Comparison of ENCODE assay signal across 8 mouse cellular contexts in the genomic region with DNA sequence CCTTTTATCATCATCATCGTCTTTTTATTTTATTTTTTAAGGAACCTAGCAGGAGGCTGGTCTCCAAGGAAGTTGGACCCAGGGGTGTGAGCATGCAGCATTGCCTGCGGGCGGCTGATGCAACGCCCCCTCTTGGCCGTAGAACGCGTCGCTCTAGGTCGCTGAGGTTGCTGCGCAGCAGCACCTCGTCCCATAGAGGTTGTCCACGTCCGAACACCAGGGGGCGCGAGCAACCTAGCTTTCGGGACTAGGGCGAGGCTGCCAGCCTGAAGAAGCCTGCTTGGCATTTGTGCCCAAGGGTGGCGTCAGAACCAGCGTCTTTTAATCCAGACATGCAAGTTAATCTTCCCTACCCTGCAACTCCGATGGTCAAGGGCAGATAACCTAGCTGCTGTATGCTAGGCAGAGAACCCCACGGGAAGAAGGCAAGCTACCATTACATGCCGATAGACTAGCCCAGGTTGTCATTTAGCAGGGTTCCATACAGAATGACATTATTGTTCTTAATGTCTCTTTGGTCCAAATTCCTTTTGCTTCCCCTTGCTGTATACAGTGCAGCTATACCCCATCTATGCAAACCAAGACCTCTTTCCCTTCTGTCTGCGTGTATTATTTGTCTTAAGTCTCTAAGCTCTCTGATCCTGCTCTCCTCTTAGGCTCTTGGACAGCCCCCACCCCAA. TPM values are rescaled to one million over a fixed set of nuclear protein-coding genes. Genes with fewer than 3 reads are reported as not detected.
DNase-seq lines count a peak whose midpoint lies in the region; ATAC-seq and TF ChIP-seq lines count a peak whose summit lies in the region.

No protein-coding gene starts in this region.

- no peaks in the 10 kb centered on the region for H3K27me3 ChIP-seq in heart, embryonic 11.5 days (ENCODE audit: control insufficient read depth, insufficient read depth, low read length)
- no peaks in the 10 kb centered on the region for H3K27me3 ChIP-seq in kidney, embryonic 15.5 days
- no peaks in the 10 kb centered on the region for H3K27me3 ChIP-seq in limb, embryonic 15.5 days

- H3K4me3 ChIP-seq in heart, embryonic 11.5 days (ENCODE audit: low read depth, low read length): no peak overlapping the region
- 0 out of 2 replicates have a peak overlapping the region, but pooled peaks have one; percentile 7 for H3K4me3 ChIP-seq in kidney, embryonic 15.5 days (replicated peaks)
- no peak overlapping the region for H3K4me3 ChIP-seq in limb, embryonic 15.5 days

- WGBS in heart, embryonic 11.5 days (ENCODE audit: insufficient replicate concordance): 11% methylated on average over 23 of the region's 23 CpGs
- 12% methylated on average over 23 of the region's 23 CpGs for WGBS in kidney, embryonic 15.5 days
- 13% methylated on average over 23 of the region's 23 CpGs for WGBS in limb, embryonic 15.5 days

- H3K9me3 ChIP-seq in heart, embryonic 11.5 days (replicated peaks; ENCODE audit: control insufficient read depth, low read length): no peaks in the 10 kb centered on the region
- H3K9me3 ChIP-seq in kidney, embryonic 15.5 days (replicated peaks): no peaks in the 10 kb centered on the region
- H3K9me3 ChIP-seq in limb, embryonic 15.5 days: no peaks in the 10 kb centered on the region

- peaks cover 20% of the 10 kb centered on the region for H3K4me1 ChIP-seq in heart, embryonic 11.5 days (ENCODE audit: control insufficient read depth, insufficient read depth, low read length)
- peaks cover 21% of the 10 kb centered on the region for H3K4me1 ChIP-seq in kidney, embryonic 15.5 days
- H3K4me1 ChIP-seq in limb, embryonic 15.5 days: peaks cover 25% of the 10 kb centered on the region

- no peak overlapping the region for H3K9ac ChIP-seq in heart, embryonic 11.5 days (ENCODE audit: low read depth, low read length)
- no peak overlapping the region for H3K9ac ChIP-seq in kidney, embryonic 15.5 days
- no peak overlapping the region for H3K9ac ChIP-seq in limb, embryonic 15.5 days

- ATAC-seq in erythroid progenitor cell, adult 5-6 weeks (replicated peaks; ENCODE audit: low FRiP score, poor library complexity, severe bottlenecking): peak; percentile 71; the same call in 1 of the 2 replicates
- no peak; the same call in 1 of the 2 replicates for ATAC-seq in heart, embryonic 11.5 days (replicated peaks; ENCODE audit: insufficient number of reproducible peaks, low FRiP score, low TSS enrichment)
- peak; percentile 66 for ATAC-seq in kidney, embryonic 15.5 days (replicated peaks; ENCODE audit: low FRiP score)
- ATAC-seq in limb, embryonic 15.5 days (ENCODE audit: insufficient number of reproducible peaks, low FRiP score, low TSS enrichment, low read depth): no peak

- peak overlapping the region; percentile 34 for H3K4me2 ChIP-seq in heart, embryonic 11.5 days
- peak overlapping the region; percentile 49 for H3K4me2 ChIP-seq in kidney, embryonic 15.5 days
- H3K4me2 ChIP-seq in limb, embryonic 15.5 days: peak overlapping the region; percentile 32

- peak; percentile 90 for TF ChIP-seq CTCF in brain, embryonic 14.5 days (IDR thresholded peaks at IDR 0.05; ENCODE audit: borderline replicate concordance, extremely low read depth, insufficient read depth, insufficient read length)

- no peaks in the 10 kb centered on the region for H3K36me3 ChIP-seq in heart, embryonic 11.5 days (ENCODE audit: control insufficient read depth, insufficient read depth, low read length)
- no peaks in the 10 kb centered on the region for H3K36me3 ChIP-seq in kidney, embryonic 15.5 days
- no peaks in the 10 kb centered on the region for H3K36me3 ChIP-seq in limb, embryonic 15.5 days

- TF ChIP-seq POLR2A in brain, embryonic 14.5 days (IDR thresholded peaks at IDR 0.05; ENCODE audit: borderline replicate concordance, extremely low read depth, insufficient read depth, insufficient read length, poor library complexity, severe bottlenecking): no peak

- peak; percentile 78 for DNase-seq in CD4-positive helper T cell, adult 2 months (ENCODE audit: low read depth, low spot score)
- DNase-seq in brain, embryonic 14.5 days (ENCODE audit: low read depth): peak; percentile 93
- peak; percentile 70 to 79 for DNase-seq in monocyte, adult 2 months (ENCODE audit: low read depth in 1 of 2, low spot score in 2 of 2)
- peak; percentile 53 to 71 for DNase-seq in spleen, postnatal 14 days (ENCODE audit: low spot score in 2 of 2)

- no peak overlapping the region for H3K27ac ChIP-seq in heart, embryonic 11.5 days (ENCODE audit: low read depth, low read length)
- H3K27ac ChIP-seq in kidney, embryonic 15.5 days: no peak overlapping the region
- peak overlapping the region; percentile 87 for H3K27ac ChIP-seq in limb, embryonic 15.5 days

RNA-seq across cellular contexts. Expression of gene Wnt2b, which starts 31.1 kb away (rescaled TPM):
- 1.8 and 3.0 TPM in 2 replicates for polyA plus RNA-seq in brain, embryonic 14.5 days (2012; rRNA removed)
- not detected in 2 replicates for total RNA-seq in erythroid progenitor cell, adult 5-6 weeks (2015; ENCODE audit: low replicate concordance)
- total RNA-seq in erythroid progenitor cell, adult 5-6 weeks (2017; ENCODE audit: low replicate concordance): not detected in 2 replicates
- 1.7 and 1.9 TPM in 2 replicates for polyA plus RNA-seq in heart, embryonic 11.5 days (2014; fragmentation: Nextera tagmentation; extraction: Ambion mirVana)
- 0.36 and 1.1 TPM in 2 replicates for polyA plus RNA-seq in kidney, embryonic 15.5 days (2015; fragmentation: Nextera tagmentation; extraction: Ambion mirVana)
- 1.2 and 1.7 TPM in 2 replicates for polyA plus RNA-seq in limb, embryonic 15.5 days (2015; fragmentation: Nextera tagmentation; extraction: Ambion mirVana)

Comparison
In these comparisons a context has a peak if more than half of its experiments do, and no peak if none do; other contexts are left out.
1. ATAC-seq: peak in erythroid progenitor cell, adult 5-6 weeks (single experiment) and kidney, embryonic 15.5 days (single experiment); none in heart, embryonic 11.5 days (single experiment) and limb, embryonic 15.5 days (single experiment).
2. Peak in every context shown above with its lines, with median percentiles within 50 percentile points of each other: DNase-seq and H3K4me2 ChIP-seq.